Mouse (Mus musculus): ENCODE data around the gene Rps6ka3. TPM values are rescaled to one million over a fixed set of nuclear protein-coding genes. Genes with fewer than 3 reads are reported as not detected.

The Rps6ka3 gene
- polyA plus RNA-seq, 1 experiment = 37.3 TPM

- Histone ChIP-seq H3K27ac (replicated peaks; ENCODE audit: low read depth, low read length) (no peak overlapping the region), H3K4me3 (ENCODE audit: insufficient read depth, low read depth, low read length) (no peak overlapping the region), H3K4me1 (ENCODE audit: control insufficient read depth, insufficient read depth, insufficient read length, low read length) (no peaks in the 10 kb centered on the region)
Observed at GRCm38 (mm10) chrX:159264681-159265080, 54.6 kb downstream of the Rps6ka3 start.

- H3K4me3 ChIP-seq (ENCODE audit: insufficient read depth, low read depth, low read length) = no peak overlapping the region
- H3K27ac ChIP-seq (replicated peaks; ENCODE audit: low read depth, low read length) = no peak overlapping the region
- H3K4me1 ChIP-seq (ENCODE audit: control insufficient read depth, insufficient read depth, insufficient read length, low read length) = no peaks in the 10 kb centered on the region
Observed at GRCm38 (mm10) chrX:159269072-159269471, 59.0 kb downstream of the Rps6ka3 start.

- no peaks in the 10 kb centered on the region for H3K4me1 ChIP-seq (ENCODE audit: control insufficient read depth, insufficient read depth, insufficient read length, low read length)
- H3K4me3 ChIP-seq (ENCODE audit: insufficient read depth, low read depth, low read length) = no peak overlapping the region
- H3K27ac ChIP-seq (replicated peaks; ENCODE audit: low read depth, low read length) = no peak overlapping the region
Observed at GRCm38 (mm10) chrX:159286765-159287164, 76.7 kb downstream of the Rps6ka3 start.

GRCm38 (mm10) chrX:159295879-159296278, 85.8 kb downstream of the Rps6ka3 start:
- no peaks in the 10 kb centered on the region for H3K4me1 ChIP-seq (ENCODE audit: control insufficient read depth, insufficient read depth, insufficient read length, low read length)

GRCm38 (mm10) chrX:159302349-159303311, 92.5 kb downstream of the Rps6ka3 start:
- no peaks in the 10 kb centered on the region for H3K4me1 ChIP-seq (ENCODE audit: control insufficient read depth, insufficient read depth, insufficient read length, low read length)
- H3K27ac ChIP-seq (replicated peaks; ENCODE audit: low read depth, low read length) = peak overlapping the region; percentile 13
- H3K4me3 ChIP-seq (ENCODE audit: insufficient read depth, low read depth, low read length) = peak overlapping the region; percentile 28; the same call in 1 of the 2 replicates

More at GRCm38 (mm10) chrX:159295879-159296278, 85.8 kb downstream of the Rps6ka3 start:
- Histone ChIP-seq H3K27ac (replicated peaks; ENCODE audit: low read depth, low read length) (no peak overlapping the region), H3K4me3 (ENCODE audit: insufficient read depth, low read depth, low read length) (no peak overlapping the region)

- Histone ChIP-seq H3K4me3 (ENCODE audit: insufficient read depth, low read depth, low read length) (no peak overlapping the region), H3K4me1 (ENCODE audit: control insufficient read depth, insufficient read depth, insufficient read length, low read length) (no peaks in the 10 kb centered on the region), H3K27ac (replicated peaks; ENCODE audit: low read depth, low read length) (no peak overlapping the region)
Observed at GRCm38 (mm10) chrX:159315293-159315692, 105.2 kb downstream of the Rps6ka3 start.

- H3K4me1 ChIP-seq (ENCODE audit: control insufficient read depth, insufficient read depth, insufficient read length, low read length) = no peaks in the 10 kb centered on the region
- no peak overlapping the region for H3K27ac ChIP-seq (replicated peaks; ENCODE audit: low read depth, low read length)
- no peak overlapping the region for H3K4me3 ChIP-seq (ENCODE audit: insufficient read depth, low read depth, low read length)
Observed at GRCm38 (mm10) chrX:159321342-159321741, 111.2 kb downstream of the Rps6ka3 start.

GRCm38 (mm10) chrX:159364506-159364905, 154.4 kb downstream of the Rps6ka3 start:
- Histone ChIP-seq H3K4me1 (ENCODE audit: control insufficient read depth, insufficient read depth, insufficient read length, low read length) (no peaks in the 10 kb centered on the region), H3K4me3 (ENCODE audit: insufficient read depth, low read depth, low read length) (no peak overlapping the region), H3K27ac (replicated peaks; ENCODE audit: low read depth, low read length) (no peak overlapping the region)

- H3K4me1 ChIP-seq (ENCODE audit: control insufficient read depth, insufficient read depth, insufficient read length, low read length) = no peaks in the 10 kb centered on the region
- H3K27ac ChIP-seq (replicated peaks; ENCODE audit: low read depth, low read length) = peak within 1 kb of the TSS; percentile 84
- H3K4me3 ChIP-seq (ENCODE audit: insufficient read depth, low read depth, low read length) = peak within 1 kb of the TSS; percentile 98
Observed at GRCm38 (mm10) chrX:159371831-159372752, 162.0 kb downstream of the Rps6ka3 start, which contains the start of gene Eif1ax. Eif1ax (plus strand) TSS chrX:159372178.

- H3K27ac ChIP-seq (replicated peaks; ENCODE audit: low read depth, low read length) = 0 out of 2 replicates have a peak overlapping the region, but pooled peaks have one; percentile 84
- H3K4me1 ChIP-seq (ENCODE audit: control insufficient read depth, insufficient read depth, insufficient read length, low read length) = no peaks in the 10 kb centered on the region
- peak overlapping the region; percentile 98 for H3K4me3 ChIP-seq (ENCODE audit: insufficient read depth, low read depth, low read length)
Observed at GRCm38 (mm10) chrX:159372753-159373144, 162.6 kb downstream of the Rps6ka3 start.

- no peak overlapping the region for H3K27ac ChIP-seq (replicated peaks; ENCODE audit: low read depth, low read length)
Observed at GRCm38 (mm10) chrX:159387105-159387504, 177.0 kb downstream of the Rps6ka3 start.

GRCm38 (mm10) chrX:159388953-159389352, 178.8 kb downstream of the Rps6ka3 start:
- H3K27ac ChIP-seq (replicated peaks; ENCODE audit: low read depth, low read length) = no peak overlapping the region
- H3K4me3 ChIP-seq (ENCODE audit: insufficient read depth, low read depth, low read length) = no peak overlapping the region
- no peaks in the 10 kb centered on the region for H3K4me1 ChIP-seq (ENCODE audit: control insufficient read depth, insufficient read depth, insufficient read length, low read length)

More at GRCm38 (mm10) chrX:159387105-159387504, 177.0 kb downstream of the Rps6ka3 start:
- Histone ChIP-seq H3K4me1 (ENCODE audit: control insufficient read depth, insufficient read depth, insufficient read length, low read length) (no peaks in the 10 kb centered on the region), H3K4me3 (ENCODE audit: insufficient read depth, low read depth, low read length) (no peak overlapping the region)

GRCm38 (mm10) chrX:159390347-159390962, 180.3 kb downstream of the Rps6ka3 start:
- no peaks in the 10 kb centered on the region for H3K4me1 ChIP-seq (ENCODE audit: control insufficient read depth, insufficient read depth, insufficient read length, low read length)
- no peak overlapping the region for H3K4me3 ChIP-seq (ENCODE audit: insufficient read depth, low read depth, low read length)
- no peak overlapping the region for H3K27ac ChIP-seq (replicated peaks; ENCODE audit: low read depth, low read length)

- Histone ChIP-seq H3K4me3 (ENCODE audit: insufficient read depth, low read depth, low read length) (no peak overlapping the region), H3K27ac (replicated peaks; ENCODE audit: low read depth, low read length) (no peak overlapping the region), H3K4me1 (ENCODE audit: control insufficient read depth, insufficient read depth, insufficient read length, low read length) (no peaks in the 10 kb centered on the region)
Observed at GRCm38 (mm10) chrX:159391239-159391638, 181.1 kb downstream of the Rps6ka3 start.

All from brown adipose tissue, adult 24 weeks (tissue).